Mouse (Mus musculus) lung, postnatal 0 days (tissue): ENCODE measurements at regions not wholly inside any gene's neighbourhood (a gene's known extent, or its start where the extent isn't known, plus 50 kb on each side); places are given as distances from the start of the nearest gene placed in this dataset.

Source experiments
- CTCF ChIP-seq: IDR thresholded peaks from 2 replicates; pipeline ENCODE4 v1.5.1; 2016; ENCODE audit warnings: antibody characterized with exemption, mild to moderate bottlenecking
- EP300 ChIP-seq: IDR thresholded peaks from 2 replicates; pipeline ENCODE4 v1.6.1; 2016; ENCODE audit warnings: antibody characterized with exemption, mild to moderate bottlenecking, control low read depth

DNA sequence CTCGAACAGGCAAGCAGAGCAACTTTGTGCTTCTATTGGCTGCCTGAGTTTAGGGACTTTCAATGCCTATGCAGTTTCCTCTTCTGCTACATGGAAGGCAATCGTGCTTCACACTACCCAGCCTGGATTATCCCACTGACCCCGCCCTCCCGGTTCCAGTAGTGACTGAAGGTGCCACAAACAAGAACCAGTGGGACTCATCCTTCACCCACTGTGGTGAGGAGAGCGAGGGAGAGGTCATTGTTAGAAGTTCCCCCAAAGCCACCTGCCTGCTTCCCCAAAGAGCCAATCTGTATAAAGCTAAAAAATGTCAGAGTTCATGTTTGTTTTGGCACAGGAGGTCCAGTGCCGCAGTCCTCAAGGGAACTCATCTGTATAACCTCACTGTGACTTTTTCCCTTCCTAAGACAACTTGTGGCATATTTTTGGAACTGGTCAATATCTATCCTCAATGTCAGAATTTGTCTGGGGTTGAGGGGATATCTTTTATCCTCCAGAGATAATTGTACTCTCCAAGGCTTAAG is 70.5 kb downstream of the Hes1 start:
- no peak for TF ChIP-seq CTCF
- no peak for TF ChIP-seq EP300
